Mouse (Mus musculus) liver, embryonic 14.5 days (tissue): ENCODE measurements around the gene Ngdn.

ENCODE experiments used
- CTCF ChIP-seq: IDR thresholded peaks from 2 replicates; pipeline ENCODE4 v1.5.1; 2016; ENCODE audit warnings: antibody characterized with exemption, low read depth, control low read depth
- EP300 ChIP-seq: IDR thresholded peaks from 2 replicates; pipeline ENCODE4 v1.6.1; 2016; ENCODE audit warnings: antibody characterized with exemption, low read depth

GRCm38 (mm10) chr14:55064481-55065370, 49.5 kb downstream of the Ngdn start:
- TF ChIP-seq CTCF (no peak), EP300 (no peak)
